In the genomic region with DNA sequence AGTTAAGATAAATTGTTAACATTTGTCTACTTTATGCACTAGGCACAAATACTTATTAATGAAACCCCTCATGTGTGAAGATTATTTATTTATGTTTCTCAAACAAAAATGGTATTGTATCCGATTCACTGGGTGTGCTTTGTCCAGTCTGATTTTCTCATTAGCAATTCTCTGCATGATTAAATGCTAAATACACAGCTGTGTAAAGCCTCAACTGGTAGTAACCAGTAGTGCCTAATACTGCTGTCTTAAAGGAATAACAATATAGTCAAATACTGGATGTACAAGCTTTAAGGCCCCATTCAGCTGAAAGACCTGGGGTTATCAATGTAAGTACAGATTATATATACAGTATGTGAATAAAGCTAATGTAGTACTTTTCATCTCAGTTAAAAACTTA, we compare ENCODE assay signal across 18 mouse cellular contexts. TPM values are rescaled to one million over a fixed set of nuclear protein-coding genes. Genes with fewer than 3 reads are reported as not detected.
"Had no signal": no experiment of that assay in that cellular context is flagged by ENCODE, and none has a peak within 500 bp of the region (broad histone marks: within the 10 kb centered on the region; RNA-seq: fewer than 3 reads in every experiment).

No protein-coding gene starts in this region.

- H3K4me3 ChIP-seq: liver, embryonic 13.5 days; myocyte; neural tube, embryonic 13.5 days had no signal

- DNase-seq: kidney, adult 18-20 months; kidney, postnatal 25 days; liver, embryonic 13.5 days; lung, adult 2 months; lung, postnatal 14 days; lung, postnatal 4 days; midbrain, embryonic 14.5 days; right cerebral cortex, adult 18-20 months; right cerebral cortex, postnatal 14 days; right cerebral cortex, postnatal 4 days; thymus, postnatal 25 days had no signal

- H3K27ac ChIP-seq: kidney, postnatal 0 days; liver, embryonic 13.5 days; neural tube, embryonic 13.5 days; stomach, postnatal 0 days had no signal

- ATAC-seq: inflammation-experienced regulatory T-cells, adult 6 months; intestine, embryonic 16.5 days had no signal

RNA-seq across cellular contexts. Expression of a gene that starts 39.4 kb away (rescaled TPM):
- total RNA-seq: neutrophil, adult 5-6 weeks had no signal
